Mouse (Mus musculus): ENCODE measurements around the gene Cabp1.
A peak's percentile ranks its signal among the peaks of the same experiment; 100 is the strongest.

Gene Cabp1

GRCm38 (mm10) chr5:115193669-115194625 is at the start of gene Cabp1:
TSS of gene Cabp1 (minus strand) at chr5:115194381.
- peak; percentile 78 for DNase-seq (ENCODE audit: low read depth)

DNA sequence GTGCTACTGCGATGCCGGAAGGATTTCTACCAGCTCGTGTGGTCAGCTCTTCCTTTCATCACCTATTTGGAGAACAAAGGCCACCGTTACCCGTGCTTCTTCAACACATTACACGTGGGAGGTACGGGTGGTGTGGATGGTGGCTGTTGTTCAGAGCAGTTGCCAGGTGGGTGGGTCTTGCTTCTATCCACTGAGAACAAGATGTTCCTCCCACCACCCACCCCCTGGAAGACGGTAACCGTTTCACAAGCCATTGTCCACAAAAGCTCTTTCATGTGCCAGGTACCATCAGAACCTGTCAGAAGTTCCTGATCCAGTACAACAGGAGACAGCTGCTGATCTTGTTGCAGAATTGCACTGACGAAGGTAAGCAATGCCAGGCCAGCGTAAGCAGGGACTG is 46.0 kb upstream of the Cabp1 start:
- DNase-seq (ENCODE audit: low read depth) = no peak

- DNase-seq (ENCODE audit: low read depth) = no peak
Measured at GRCm38 (mm10) chr5:115238729-115239195, 44.6 kb upstream of the Cabp1 start.

- DNase-seq (ENCODE audit: low read depth) = peak; percentile 94
Measured at GRCm38 (mm10) chr5:115237803-115238728, 43.9 kb upstream of the Cabp1 start.

DNA sequence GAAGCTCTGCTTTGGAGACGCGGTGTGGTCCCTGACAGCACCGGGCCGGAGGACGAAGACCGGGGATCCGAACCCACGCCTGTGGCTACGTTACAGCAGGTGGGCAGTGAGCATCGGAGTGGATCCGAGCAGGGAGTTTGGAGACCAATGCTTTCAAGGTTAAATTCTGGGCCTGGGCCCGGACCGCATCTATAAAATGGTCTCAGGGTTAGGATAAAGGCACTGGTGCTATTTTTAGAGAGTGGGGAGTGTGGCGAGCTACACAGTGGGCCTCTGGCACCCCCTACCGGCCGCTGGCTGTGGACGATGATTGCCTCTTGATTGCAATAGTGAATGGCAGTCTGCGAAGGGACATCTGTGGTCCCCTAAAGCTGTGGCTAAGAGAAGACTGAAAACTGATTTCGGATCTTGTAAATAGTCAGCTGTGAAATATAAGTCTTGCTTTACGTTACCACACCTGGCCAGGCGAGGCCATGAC is 41.6 kb upstream of the Cabp1 start, which contains the start of gene Pop5:
Gene Pop5 (plus strand): TSS at position 51 of the 478 bp plus-strand sequence.
- DNase-seq (ENCODE audit: low read depth) = peak; percentile 94

GRCm38 (mm10) chr5:115235323-115235771 is 41.2 kb upstream of the Cabp1 start:
- DNase-seq (ENCODE audit: low read depth) = peak; percentile 78

DNA sequence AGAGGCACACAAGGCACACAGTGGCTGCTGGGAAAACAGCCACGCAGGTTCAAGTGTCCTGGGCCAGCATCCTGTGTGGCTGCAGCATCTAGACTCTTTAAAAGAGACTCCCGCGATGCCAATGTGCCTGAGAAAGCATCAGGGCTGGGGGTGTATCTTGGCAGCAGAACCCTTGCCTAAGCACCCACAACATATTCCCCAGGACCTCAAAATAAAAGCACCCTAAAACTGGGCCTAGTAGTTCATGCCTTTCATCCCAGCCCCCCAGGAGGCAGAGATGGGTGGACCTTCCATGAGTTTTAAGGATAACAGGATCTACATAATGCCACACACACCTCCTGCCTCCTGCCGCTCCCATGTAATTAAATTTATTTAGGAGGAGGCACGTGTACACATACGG is 40.3 kb upstream of the Cabp1 start:
- no peak for DNase-seq (ENCODE audit: low read depth)

GRCm38 (mm10) chr5:115233031-115233780 is 39.0 kb upstream of the Cabp1 start:
- DNase-seq (ENCODE audit: low read depth) = no peak

DNA sequence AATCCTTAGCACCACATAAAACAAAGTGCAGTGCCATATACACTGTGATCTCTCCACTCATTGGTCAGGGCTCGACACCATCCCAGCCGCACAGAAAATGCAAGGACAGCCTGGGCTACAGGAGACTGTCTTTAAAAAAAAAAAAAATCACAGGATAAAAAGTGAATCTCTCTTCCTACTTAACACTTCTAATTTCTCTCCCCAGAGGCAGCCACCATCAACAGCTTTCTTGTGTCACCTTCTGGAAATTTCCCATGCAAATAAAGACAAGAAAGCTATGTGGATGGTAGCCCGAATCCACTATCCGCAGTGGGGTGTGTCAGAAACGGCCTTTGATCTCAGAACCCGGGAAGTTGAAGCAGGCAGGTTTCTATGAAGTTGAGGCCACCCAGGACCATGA is 38.3 kb upstream of the Cabp1 start:
- no peak for DNase-seq (ENCODE audit: low read depth)

DNA sequence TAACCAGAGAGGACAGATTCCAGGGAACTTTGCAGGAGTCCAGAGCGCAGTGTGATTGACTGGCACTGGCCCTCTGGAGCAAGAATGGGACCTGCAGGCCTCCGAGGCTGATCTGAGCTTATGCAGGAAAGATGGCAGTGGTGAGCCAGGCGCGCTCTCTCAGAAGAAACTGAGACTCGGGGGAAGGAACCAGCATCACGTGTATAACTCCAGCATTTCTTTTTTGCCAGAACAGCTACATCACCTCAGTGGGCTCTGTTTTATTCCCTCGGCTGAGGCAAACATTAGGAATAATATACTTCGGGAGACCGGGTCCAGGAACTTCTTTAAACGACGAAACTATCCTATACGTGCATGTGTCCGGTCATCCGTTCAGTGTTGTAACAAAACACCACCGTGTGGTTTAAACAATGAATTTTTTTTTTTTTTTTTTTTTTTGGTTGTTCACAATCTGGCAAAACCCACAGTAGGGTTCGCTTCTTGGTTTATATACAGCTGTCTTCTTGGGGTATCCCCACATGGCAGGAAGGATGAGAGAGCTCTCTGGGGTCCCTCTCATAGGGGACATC is 37.5 kb upstream of the Cabp1 start:
- DNase-seq (ENCODE audit: low read depth) = no peak

GRCm38 (mm10) chr5:115230830-115231551 is 36.8 kb upstream of the Cabp1 start:
- DNase-seq (ENCODE audit: low read depth) = no peak

GRCm38 (mm10) chr5:115222485-115222884 is 28.3 kb upstream of the Cabp1 start:
- DNase-seq (ENCODE audit: low read depth) = no peak

GRCm38 (mm10) chr5:115220931-115221640 is 26.9 kb upstream of the Cabp1 start:
- DNase-seq (ENCODE audit: low read depth) = no peak

GRCm38 (mm10) chr5:115217998-115218397 is 23.8 kb upstream of the Cabp1 start:
- no peak for DNase-seq (ENCODE audit: low read depth)

GRCm38 (mm10) chr5:115215273-115216185 is 21.3 kb upstream of the Cabp1 start:
- no peak for DNase-seq (ENCODE audit: low read depth)

- no peak for DNase-seq (ENCODE audit: low read depth)
Measured at GRCm38 (mm10) chr5:115214864-115215263, 20.7 kb upstream of the Cabp1 start.

- DNase-seq (ENCODE audit: low read depth) = no peak
Measured at GRCm38 (mm10) chr5:115212861-115213260, 18.7 kb upstream of the Cabp1 start.

GRCm38 (mm10) chr5:115212451-115212850 is 18.3 kb upstream of the Cabp1 start:
- DNase-seq (ENCODE audit: low read depth) = no peak

- peak; percentile 71 for DNase-seq (ENCODE audit: low read depth)
Measured at GRCm38 (mm10) chr5:115210380-115210779, 16.2 kb upstream of the Cabp1 start.

All from naive thymus-derived CD4-positive, alpha-beta T cell, adult 2 months (primary cell).